Mouse (Mus musculus): Measurements from ENCODE around the gene Slc44a1.

Gene Slc44a1

GRCm38 (mm10) chr4:53539929-53540328 is 99.7 kb downstream of the Slc44a1 start:
- no peak for DNase-seq

- no peak for DNase-seq
These were observed 103.2 kb downstream of the Slc44a1 start for GRCm38 (mm10) chr4:53543421-53543820.

GRCm38 (mm10) chr4:53544889-53545288 is 104.7 kb downstream of the Slc44a1 start:
- DNase-seq = no peak

- no peak for DNase-seq
These were observed 107.2 kb downstream of the Slc44a1 start for GRCm38 (mm10) chr4:53547381-53547780.

- no peak for DNase-seq
These were observed 109.2 kb downstream of the Slc44a1 start for GRCm38 (mm10) chr4:53549375-53549774.

GRCm38 (mm10) chr4:53564618-53565017 is 124.4 kb downstream of the Slc44a1 start:
- DNase-seq = no peak

GRCm38 (mm10) chr4:53567065-53567464 is 126.9 kb downstream of the Slc44a1 start:
- no peak for DNase-seq

- DNase-seq = no peak
These were observed 135.3 kb downstream of the Slc44a1 start for GRCm38 (mm10) chr4:53575558-53575957.

GRCm38 (mm10) chr4:53587676-53588075 is 147.5 kb downstream of the Slc44a1 start:
- DNase-seq = no peak

GRCm38 (mm10) chr4:53588936-53589335 is 148.7 kb downstream of the Slc44a1 start:
- no peak for DNase-seq

GRCm38 (mm10) chr4:53589466-53589865 is 149.3 kb downstream of the Slc44a1 start:
- DNase-seq = no peak

- DNase-seq = no peak
These were observed 149.9 kb downstream of the Slc44a1 start for GRCm38 (mm10) chr4:53590163-53590562.

GRCm38 (mm10) chr4:53590691-53591447 is 150.7 kb downstream of the Slc44a1 start:
- DNase-seq = no peak

- no peak for DNase-seq
These were observed 151.3 kb downstream of the Slc44a1 start for GRCm38 (mm10) chr4:53591536-53591935.

- no peak for DNase-seq
These were observed 151.7 kb downstream of the Slc44a1 start for GRCm38 (mm10) chr4:53591941-53592340.

- DNase-seq = no peak
These were observed 152.2 kb downstream of the Slc44a1 start for GRCm38 (mm10) chr4:53592386-53592785.

- peak; percentile 71 for DNase-seq
These were observed 154.0 kb downstream of the Slc44a1 start for GRCm38 (mm10) chr4:53594204-53594603.

- DNase-seq = no peak
These were observed 155.2 kb downstream of the Slc44a1 start for GRCm38 (mm10) chr4:53595246-53596062.

GRCm38 (mm10) chr4:53596063-53596895 is 156.1 kb downstream of the Slc44a1 start:
- DNase-seq = no peak

GRCm38 (mm10) chr4:53600462-53600861 is 160.2 kb downstream of the Slc44a1 start:
- no peak for DNase-seq

GRCm38 (mm10) chr4:53614576-53615225 is 174.5 kb downstream of the Slc44a1 start:
- no peak for DNase-seq

- DNase-seq = no peak
These were observed 177.8 kb downstream of the Slc44a1 start for GRCm38 (mm10) chr4:53617968-53618367.

- no peak for DNase-seq
These were observed 179.9 kb downstream of the Slc44a1 start for GRCm38 (mm10) chr4:53620104-53620503.

All from cerebellum, adult 9-11 months (tissue).